Mouse (Mus musculus): Measurements from ENCODE around the gene Mpzl1.

The Mpzl1 gene

DNA sequence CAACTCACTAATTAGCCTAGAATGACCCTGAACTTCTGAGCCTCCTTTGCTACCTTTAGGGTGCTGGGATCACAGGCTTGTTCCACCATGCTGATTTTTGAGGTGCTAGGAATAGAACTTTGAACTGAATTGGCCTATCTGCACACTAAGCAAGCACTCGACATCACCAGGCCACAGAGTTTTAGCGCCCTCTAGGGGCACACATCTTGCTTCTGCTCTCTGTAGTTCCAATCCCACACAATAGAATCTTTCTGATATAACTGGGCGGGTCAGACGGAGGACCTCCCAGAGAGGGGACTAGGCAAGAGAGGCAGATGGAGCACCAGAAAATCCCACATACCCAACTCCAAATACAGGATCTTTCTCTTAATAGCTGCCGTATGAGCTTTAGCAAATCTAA is 24.3 kb upstream of the Mpzl1 start:
- no peak for DNase-seq (ENCODE audit: extremely low read depth, low read depth, low spot score)

DNA sequence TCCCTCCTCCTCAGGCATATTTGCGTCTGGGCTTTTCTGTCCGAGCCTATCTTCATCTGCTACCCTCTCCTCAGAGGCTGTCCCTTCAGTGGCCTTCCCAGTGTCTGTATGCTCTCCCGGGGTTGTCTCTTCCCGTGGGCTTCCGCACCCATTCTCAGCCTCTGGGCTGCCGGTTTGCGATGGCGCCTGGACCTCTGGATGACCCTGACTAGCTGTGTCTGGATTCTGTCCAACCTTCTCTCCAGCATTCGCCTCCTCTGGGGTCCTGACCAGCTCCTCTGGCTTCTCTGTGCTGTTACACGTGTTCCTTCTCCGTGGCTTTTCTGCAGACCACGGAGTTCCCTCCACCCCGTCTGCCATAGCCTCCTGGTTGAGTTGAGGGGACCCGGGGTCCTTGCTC is 21.1 kb upstream of the Mpzl1 start:
- no peak for DNase-seq (ENCODE audit: extremely low read depth, low read depth, low spot score)

DNA sequence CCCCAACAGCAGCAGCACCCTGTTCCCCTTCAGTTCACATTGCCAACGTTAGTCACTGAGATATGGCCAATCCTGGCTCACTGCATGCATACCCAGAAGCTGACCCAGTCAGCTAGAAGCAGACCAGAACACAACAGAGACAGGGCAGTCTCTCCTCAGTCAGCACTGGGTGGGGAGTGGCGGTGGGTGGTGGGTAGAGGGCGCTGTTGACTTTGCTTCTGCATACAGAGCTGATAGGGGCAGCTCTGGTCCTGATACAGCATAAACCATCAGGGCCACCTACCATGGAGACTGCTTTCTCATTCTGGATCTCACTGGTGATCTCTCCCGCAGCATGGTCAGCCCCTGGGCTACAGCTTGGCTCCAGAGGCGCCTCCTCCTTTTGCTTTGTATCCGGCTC is 20.7 kb upstream of the Mpzl1 start:
- no peak for DNase-seq (ENCODE audit: extremely low read depth, low read depth, low spot score)

DNA sequence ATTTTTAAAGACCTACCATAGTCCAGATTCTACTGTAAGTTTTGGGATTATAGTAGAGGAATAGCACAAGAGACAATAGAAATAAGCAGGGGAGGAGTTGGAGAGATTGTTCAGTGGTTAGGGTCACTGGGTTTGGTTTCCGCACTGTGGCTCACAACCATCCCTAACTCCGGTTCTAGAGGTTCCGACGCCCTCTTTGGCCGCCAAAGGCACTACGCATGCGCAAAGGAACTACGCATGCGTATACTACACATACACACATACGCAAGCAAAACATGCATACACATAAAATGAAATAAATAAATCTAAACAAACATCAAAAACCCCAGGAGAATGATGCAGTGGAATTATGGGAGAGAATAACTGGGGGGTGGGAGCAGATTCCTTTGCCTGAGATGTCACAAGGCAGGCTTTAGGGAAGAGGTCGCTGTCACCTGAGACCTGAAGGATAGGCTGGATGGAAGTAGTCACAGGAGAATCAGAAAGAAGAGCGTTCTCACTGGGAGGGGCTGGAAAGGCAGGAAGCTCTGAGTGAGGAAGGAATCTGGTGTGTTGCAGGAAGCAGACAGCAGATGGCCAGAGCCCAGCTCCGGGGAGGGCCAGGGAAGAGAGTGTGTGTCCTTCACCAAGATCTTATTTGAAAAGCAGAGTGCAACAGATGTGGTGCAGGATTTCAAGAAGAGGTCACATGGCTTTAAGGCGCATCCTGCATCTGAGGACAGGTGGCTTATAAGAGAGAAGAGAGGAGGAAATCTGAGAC is 19.0 kb upstream of the Mpzl1 start:
- DNase-seq (ENCODE audit: extremely low read depth, low read depth, low spot score), result no peak

DNA sequence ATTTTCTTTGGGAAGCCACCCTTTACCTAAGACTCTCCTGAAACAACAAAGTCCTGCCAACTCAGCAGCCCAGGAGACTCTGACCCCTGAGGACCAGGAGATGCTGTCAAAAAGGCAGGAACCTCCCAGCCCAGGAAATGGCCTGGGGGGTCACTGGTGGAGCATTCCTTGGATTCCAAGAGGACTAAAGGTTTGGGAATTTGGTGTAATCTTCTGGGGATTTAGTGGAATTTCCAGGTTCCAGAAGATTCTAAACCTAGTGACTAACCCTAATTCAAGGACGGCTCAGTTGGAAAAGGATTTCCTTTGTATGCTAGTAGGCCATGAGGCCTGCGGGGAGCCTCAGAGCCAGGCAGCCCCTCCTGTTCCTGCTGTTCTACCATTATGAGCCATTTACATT is 18.2 kb upstream of the Mpzl1 start:
- no peak for DNase-seq (ENCODE audit: extremely low read depth, low read depth, low spot score)

DNA sequence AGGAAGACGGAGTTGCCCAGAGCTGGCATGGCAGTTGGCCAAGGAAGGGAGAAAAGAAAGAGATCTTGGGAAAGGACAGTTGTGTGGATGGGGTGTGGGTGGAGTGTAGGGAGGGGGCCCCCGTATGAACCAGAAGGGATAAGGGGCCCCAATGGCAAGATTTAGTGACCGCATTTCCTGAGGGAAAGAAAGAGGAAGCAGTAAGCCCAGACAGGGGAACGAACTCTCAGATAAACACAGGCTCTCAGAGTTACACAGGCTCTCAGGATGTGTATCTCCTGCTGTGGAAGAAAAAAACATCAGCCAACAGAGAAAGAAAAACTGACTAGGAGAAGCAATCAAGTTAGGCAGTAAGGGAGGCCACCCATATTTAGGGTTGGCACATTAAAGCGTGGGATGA is 16.8 kb upstream of the Mpzl1 start:
- DNase-seq (ENCODE audit: extremely low read depth, low read depth, low spot score), result no peak

DNA sequence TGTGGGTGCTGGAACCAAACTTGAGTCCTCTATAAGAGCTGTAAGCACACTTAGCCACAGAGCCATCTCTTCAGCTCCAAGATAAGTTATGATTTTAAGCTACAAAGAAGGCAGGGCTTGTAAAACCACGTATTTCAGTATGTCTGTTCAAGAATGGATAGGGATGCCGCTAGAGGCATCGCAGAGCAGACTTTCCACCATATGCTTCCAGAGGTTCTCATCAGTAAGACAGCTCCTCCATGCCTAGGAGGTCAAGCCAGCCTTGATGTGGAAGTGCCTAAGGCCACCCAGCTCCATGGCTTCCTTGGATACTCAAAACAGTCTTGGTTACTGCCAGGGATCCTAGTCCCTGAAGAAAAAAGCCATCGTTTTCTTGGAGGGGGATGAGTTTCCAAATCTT is 10.8 kb upstream of the Mpzl1 start:
- no peak for DNase-seq (ENCODE audit: extremely low read depth, low read depth, low spot score)

DNA sequence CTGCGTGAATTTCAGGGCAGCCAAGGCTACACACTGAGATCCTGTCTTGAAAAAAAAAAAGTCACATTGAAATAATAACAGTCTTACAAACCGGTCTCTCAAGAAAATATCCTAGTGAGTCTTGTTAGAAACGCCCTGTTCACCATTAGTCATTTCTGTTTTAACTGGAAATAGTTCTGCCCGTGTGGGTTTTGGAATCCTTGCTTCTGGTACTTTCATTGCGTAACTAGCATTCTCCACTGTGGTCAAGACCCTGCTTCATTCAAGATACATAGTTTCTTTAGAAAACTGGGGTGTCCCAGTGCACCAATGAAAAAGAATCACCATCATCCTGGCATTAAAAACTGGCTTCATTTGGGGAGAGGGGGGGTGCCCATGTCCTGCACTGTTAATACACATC is 9.4 kb upstream of the Mpzl1 start:
- DNase-seq (ENCODE audit: extremely low read depth, low read depth, low spot score), result no peak

DNA sequence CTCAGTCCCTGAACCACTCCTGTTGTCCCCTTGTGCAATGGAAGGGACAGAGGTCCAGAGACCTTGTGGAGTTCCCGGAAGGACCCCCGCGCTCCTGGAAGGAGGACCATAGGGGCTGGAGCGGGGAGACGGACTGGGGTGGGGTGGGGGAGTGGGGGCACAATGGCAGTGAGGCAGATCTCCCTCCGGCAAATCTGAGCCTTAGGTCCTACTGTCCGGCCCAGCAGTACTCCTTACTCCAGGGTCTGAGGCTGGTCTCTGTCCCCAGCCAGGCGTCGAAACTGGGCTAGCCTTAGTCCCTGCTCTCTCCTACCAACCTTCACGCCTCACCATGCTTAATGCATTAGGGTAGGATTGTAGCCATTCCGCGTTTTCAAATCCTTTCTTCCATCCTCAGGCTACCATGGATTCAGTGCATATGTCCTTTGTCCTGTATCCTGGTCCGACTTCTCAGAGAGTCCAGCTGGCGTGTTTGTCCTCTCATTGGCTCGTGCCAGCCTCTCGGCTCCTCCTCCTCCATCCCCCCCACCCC is 8.5 kb upstream of the Mpzl1 start:
- DNase-seq (ENCODE audit: extremely low read depth, low read depth, low spot score), result no peak

DNA sequence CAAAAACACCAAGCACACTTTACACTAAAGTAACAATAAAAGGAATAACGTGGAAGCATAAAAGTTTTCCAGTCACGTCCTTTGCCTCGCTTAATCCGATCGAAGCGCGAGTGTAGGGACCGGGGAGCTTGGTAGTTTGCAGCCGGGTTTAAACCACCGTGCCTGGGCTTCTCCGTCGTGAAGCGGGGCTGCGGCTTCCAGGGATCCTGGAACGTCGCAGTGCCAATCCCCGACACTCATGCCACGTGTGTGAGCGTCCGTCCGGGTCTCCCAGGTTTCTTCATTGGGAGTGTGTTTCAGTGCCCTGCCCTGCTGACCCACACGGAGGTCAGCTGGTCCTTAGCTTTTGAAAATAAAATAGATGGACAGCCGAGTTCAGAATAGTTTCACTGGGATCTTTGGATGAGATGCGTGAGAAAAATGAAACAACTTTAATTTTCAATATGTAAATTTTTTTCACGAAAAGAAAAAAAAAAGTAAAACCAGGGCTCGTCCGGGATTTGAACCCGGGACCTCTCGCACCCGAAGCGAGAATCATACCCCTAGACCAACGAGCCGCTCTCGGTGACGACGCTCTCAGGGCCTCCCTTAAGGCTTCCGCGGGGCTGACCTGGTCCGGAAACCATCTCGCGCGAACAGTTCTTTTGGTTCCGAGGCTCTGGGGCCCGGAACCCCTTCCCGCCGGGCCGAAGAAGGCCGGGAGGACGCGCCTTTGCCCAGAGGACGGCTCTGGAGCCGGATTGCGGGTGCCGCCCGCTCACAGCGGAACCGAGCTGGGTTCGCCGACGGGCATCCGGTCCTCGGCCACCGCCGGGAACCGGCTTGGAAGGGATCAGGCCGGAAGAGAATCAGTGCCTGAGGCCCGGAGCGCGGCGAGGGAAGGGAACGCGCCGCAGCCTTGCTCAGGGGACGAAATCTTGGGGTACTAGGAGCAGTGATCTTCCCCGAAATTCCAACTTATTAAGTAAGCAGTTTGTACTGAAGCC is 7.7 kb upstream of the Mpzl1 start:
- no peak for DNase-seq (ENCODE audit: extremely low read depth, low read depth, low spot score)

DNA sequence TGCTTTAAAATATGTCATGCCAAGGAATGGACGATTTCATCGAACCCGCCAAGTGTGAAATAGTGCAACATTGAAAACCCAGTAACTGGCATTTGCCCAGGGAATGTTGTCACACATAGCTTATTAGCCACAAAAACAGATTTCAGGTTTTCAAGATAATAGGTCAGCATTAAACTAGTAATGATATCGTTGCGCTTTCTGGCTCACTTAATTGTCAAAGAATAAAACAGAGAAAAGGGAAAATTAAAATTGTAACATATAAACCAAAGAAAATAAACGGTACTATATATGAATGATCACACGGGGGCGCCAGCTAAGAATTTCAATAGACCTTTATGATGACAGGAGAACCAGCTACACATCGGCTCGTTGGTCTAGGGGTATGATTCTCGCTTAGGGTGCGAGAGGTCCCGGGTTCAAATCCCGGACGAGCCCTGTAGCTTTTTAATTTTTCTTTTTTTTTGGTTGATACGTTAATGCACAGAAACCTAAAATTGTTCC is 7.0 kb upstream of the Mpzl1 start:
- DNase-seq (ENCODE audit: extremely low read depth, low read depth, low spot score), result no peak

DNA sequence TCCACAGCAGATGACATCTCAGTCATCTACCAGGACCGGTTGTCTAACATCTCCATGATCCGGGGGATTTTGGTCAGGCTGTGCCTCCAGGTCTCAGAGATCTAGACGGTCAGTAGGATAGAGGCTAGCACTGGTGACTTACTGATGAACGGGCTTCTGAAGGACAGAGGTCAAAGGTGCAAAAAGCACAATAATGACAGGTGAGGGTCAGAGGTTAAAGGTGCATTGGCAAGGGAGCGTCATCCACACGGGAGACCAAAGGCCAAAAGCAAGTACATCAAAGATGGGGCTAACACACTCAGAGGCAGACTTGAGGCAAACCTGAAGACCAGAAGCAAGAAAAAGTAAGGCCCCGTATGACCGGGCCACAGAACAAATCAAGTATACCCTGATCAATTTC is 2.0 kb upstream of the Mpzl1 start:
- DNase-seq (ENCODE audit: extremely low read depth, low read depth, low spot score), result no peak

DNA sequence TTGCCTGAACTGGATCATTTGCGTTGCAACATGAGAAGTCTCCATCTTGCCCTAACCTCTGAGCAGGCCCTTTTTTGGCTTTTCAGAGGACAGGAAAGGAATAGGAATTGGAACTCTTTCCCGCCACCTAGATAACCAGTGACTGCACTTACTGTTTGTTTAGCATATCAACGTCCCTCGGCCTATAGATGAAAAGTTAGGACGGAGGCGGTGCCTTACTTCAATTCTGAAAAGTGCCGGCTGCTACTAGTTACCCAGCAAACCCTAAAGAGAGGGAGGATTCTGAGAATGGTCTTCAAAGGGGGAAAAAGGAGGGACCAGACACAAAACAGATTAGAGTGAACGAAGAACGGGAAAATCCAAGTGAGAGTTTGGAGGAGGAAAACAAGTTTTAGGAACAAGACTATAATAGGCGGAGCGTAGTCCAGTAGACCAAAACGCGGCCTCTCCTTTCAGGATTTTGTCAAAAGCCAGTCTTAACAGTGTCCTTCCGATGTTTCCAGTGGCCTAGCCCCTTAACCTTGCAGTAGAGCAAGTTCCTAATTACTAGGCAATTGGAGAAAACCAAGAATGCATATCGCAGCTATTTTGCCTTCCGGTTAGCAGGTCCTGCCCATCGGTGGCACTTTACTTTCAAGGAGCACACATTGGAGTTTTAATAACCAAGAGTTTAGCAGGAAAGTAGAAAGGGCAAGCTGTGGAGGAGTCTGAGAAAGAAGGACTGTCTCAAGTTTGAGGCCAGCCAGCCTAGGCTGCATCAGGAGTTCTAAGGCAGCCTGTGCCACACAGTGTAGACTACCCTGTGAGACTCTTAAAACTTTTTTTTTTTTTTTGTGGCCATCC is 938 bp upstream of the Mpzl1 start:
- no peak for DNase-seq (ENCODE audit: extremely low read depth, low read depth, low spot score)

DNA sequence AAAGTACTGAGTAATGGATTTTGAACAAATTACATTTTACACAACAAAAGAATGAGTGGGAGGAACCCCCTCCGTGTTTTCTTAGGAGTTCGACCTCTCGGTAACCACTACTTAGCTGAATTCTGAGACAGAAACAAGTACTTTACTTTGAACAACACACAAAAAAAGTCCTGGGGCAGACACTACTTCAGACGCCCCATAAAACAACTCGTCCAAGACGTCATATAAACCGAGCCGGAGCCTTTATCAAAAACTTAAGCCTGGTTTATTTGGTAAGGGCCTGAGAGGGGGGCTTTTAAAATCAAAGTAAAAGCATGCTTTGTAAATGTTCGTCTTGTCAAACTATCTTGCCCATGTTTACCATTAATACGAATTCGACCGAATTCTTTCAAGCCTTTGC is 993 bp downstream of the Mpzl1 start:
- DNase-seq (ENCODE audit: extremely low read depth, low read depth, low spot score), result no peak

DNA sequence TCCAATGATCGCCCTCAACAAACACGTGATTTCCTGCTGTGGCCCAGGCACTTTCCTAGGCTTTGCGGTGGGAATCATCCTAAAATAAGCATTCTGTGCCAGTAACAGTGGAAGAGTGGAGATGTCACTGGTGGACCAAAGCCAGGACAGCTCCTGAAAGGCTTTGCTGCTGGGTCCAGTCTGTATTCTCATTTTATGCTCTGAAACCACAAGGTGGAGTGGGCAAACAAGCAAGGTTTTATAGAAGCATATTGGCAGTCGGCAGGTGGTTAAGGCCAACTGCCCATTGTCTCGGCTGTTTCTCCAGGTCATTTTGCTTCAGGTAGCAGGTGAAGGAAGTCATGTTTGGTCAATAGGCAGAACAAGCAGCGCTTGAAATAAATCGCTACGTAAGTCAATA is 3.2 kb downstream of the Mpzl1 start:
- DNase-seq (ENCODE audit: extremely low read depth, low read depth, low spot score), result no peak

DNA sequence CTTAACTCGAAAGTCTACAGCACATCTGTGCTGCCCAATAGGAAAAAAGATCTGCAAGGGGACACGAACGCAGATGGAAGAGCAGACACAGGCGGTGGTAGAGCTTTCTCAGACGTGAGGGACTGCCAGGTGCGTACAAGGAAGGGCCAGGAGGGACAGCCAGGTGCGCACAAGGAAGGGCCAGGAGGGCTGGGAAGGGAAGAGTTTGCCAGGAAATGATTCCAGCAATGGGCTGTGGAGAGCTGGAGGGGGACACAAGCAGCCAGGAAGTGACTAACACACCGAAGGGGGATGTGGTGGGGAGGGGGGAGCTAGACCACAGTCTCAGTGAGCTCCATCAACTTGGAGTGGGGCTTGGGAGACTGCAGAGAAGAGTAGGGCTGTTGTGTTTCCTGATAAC is 4.4 kb downstream of the Mpzl1 start:
- DNase-seq (ENCODE audit: extremely low read depth, low read depth, low spot score), result no peak

DNA sequence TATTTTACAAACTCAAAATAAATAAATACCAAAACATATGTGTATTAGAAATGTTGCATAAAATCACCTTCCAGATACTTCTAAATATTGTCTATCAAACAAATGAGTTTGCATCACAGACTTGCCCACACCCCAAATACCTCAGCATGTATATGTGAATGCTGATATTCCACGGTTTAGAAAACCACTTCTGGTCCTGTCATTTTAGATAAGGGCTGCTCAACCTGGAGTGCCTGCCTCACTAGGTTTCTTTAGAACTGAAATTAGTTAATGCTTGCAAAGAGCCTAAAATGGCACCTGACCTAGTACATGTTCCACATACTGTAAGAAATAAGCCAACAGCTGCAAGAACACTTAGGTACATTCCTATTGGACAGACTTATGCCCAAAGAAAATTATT is 5.7 kb downstream of the Mpzl1 start:
- DNase-seq (ENCODE audit: extremely low read depth, low read depth, low spot score), result no peak

DNA sequence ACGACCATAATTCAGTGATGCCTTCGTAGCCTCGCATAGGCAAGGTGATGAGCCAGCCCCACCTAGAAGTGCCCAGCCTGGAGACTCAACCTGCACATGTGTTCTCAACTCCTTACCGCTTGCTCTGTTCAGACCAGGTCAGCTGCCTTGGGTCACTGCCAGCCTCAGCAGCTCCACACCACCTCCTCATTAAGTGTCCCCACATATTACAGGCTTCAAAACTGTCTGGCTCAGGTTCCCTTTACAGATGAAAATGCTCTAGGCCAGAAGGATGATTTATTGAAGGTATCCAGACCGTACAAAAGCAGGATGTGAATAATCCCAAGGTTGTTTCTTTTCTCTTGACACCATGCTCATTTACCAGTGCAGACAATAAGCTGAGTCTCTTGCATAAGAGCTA is 8.4 kb downstream of the Mpzl1 start:
- DNase-seq (ENCODE audit: extremely low read depth, low read depth, low spot score), result no peak

DNA sequence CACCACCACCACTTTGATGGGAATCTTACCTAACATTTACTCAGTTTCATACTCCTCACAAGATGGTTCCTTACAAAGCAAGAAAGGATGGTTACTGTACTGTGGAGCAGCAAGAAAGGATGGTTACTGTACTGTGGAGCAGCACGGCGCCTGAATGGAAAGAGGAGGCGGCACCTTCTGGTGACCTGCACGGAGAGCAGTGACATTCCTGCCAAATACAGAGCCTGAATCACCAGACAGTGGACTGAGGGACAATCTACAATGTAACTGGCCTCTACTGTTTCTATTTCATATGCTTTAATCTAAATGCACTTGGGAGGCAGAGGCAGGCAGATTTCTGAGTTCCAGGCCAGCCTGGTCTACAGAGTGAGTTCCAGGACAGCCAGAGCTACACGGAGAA is 9.3 kb downstream of the Mpzl1 start:
- DNase-seq (ENCODE audit: extremely low read depth, low read depth, low spot score), result no peak

DNA sequence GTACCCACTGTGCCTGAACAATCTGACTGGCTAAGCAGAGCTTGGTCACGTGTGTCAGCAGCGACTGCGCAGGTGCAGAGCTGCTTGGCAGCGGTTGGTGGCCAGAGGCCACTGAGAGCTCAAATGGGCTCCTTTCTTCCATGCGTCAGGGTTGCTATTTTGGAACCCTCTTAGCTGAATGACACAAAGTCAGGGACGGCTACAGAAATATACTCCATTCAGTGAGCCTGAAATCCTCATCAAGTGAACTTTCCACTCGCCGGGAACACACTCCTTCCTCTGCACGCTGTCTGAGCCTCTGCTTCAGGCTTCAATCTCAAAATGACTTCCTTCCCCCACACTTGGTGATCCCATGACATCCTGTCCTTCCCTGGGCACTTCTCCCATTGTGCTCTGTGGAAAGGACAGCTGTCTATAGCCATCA is 16.1 kb downstream of the Mpzl1 start:
- DNase-seq (ENCODE audit: extremely low read depth, low read depth, low spot score), result no peak
